Mouse (Mus musculus) urinary bladder, postnatal 36 days (tissue): ENCODE data around the gene Edil3.

ENCODE experiments used
- DNase-seq, 2 experiments: peaks; one replicate each; pipeline ENCODE4 v3.0.0; 2022; ENCODE audit warnings: low spot score in 2 of 2, mixed read lengths in 1 of 2

The Edil3 gene

DNA sequence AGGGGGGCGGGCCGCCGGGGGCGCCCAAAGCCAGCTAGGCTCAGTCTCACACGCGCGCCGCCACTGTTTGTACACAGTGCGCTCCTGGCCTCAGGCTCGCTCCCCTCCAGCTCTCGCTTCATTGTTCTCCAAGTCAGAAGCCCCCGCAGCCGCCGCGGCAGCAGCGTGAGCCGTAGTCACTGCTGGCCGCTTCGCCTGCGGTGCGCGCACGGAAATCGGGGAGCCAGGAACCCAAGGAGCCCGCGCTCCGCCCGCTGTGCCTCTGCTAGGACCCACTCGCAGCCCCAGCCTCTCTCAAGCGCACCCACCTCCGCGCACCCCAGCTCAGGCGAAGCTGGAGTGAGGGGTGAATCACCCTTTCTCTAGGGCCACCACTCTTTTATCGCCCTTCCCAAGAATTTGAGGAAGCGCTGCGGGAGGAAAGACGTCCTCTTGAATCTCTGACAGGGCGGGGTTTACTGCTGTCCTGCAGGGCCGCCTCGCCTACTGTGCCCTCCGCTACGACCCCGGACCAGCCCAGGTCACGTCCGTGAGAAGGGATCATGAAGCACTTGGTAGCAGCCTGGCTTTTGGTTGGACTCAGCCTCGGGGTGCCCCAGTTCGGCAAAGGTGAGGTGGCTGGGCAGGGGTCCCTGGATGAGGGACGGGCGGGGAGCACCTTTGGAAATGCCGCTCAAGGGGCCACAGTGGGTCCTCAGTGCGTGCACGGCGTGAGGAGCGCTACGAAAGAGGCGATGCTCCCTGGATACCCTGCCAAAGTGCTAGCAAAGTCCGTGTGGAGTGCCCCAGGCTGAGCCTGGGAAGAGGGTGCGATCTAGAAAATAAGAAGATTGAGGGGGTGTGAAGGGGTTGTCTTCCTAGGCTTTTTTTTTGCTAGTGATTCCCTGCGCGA lies at the start of gene Edil3:
Gene Edil3 (plus strand): TSS at position 33 of the 892 bp plus-strand sequence.
- DNase-seq, result no peak

DNA sequence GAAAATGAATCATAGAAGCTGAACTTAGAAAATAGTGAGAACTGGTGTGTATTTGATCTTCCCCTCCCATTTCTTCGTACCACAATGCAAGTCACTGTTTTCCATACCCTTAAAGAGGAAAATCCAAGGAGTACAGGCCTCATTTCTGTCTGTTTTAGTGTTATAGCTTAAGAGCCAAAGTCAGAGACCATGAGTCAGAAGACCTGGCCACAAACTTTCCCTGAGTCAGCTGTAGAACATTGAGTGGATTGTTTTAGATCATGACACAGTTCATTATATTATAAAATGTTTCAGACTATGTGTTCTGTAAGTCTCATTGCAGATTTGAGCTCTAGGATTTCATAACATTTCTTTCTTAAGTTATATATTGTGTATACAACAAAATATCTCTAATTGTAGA lies 22.1 kb upstream of the Edil3 start:
- no peak for DNase-seq

DNA sequence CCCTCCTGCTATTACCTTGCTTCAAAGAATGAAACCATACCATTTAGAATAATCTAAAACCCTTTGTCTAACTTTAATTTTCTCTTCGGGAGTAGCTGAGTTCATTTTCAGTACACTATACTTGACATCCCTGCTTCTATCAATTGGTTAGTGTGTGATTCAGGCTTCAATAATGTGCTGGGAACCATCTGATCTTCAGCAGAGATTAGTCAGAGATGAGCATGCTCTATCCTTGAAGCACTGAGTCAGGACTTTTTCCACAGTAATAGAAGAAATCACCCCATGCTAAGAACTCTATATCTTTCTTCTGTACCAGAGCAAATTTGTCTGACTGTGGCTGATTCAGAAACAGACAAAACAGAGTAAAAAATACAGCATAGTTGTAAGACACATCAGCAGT lies 20.3 kb upstream of the Edil3 start:
- no peak for DNase-seq

DNA sequence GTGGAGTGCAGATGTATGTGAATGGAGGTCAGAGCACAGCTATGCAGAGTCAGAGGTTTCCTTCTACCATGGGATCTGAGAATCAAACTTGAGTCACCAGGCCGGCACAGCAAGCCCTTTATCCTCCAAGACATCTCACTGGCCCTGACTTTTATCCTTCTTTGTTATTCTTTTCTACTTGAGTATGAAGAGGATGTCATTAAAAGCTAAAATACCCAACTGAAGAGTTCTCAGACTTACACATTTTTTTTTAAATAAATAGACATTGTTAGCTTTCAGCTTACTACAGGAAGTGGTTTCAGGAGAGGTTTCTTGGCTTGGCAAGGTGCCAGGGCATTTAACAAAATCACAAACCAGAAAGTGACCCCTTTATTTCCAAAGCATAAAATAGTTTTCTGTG lies 15.4 kb upstream of the Edil3 start:
- DNase-seq, result no peak

GRCm38 (mm10) chr13:88806269-88806668 lies 15.0 kb upstream of the Edil3 start:
- no peak for DNase-seq

- no peak for DNase-seq
Measured at GRCm38 (mm10) chr13:88810097-88810496, 11.2 kb upstream of the Edil3 start.

DNA sequence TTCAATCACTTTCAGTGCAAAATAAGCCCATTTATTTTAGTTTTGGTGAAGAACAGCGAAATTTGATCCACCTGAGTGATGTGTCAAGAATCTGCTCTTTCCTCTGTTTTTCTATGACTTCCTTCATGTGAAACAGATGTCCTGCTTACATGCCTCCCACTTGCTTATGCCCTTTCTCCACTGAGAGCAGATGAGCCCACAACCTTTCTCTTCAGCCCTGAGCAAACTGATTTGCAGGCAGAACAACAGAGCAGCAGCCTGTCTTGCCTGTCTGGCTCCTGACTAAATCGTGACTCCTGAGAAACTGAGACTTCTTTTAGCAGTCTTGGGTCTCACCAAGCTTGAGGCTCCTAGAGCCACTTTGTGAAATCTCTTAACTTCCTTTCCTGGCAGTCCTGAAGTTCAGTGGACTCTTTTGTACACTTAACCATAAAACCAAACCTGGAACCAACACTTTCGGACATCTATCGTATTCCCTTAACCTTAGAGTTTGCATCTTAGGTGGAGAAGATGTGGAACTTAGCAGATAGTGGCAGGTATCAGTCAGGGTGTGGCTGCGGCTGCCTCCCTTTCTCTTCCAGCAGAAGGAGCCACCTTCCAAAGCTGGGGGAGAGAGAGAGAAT lies 475 bp upstream of the Edil3 start:
- DNase-seq, result no peak

DNA sequence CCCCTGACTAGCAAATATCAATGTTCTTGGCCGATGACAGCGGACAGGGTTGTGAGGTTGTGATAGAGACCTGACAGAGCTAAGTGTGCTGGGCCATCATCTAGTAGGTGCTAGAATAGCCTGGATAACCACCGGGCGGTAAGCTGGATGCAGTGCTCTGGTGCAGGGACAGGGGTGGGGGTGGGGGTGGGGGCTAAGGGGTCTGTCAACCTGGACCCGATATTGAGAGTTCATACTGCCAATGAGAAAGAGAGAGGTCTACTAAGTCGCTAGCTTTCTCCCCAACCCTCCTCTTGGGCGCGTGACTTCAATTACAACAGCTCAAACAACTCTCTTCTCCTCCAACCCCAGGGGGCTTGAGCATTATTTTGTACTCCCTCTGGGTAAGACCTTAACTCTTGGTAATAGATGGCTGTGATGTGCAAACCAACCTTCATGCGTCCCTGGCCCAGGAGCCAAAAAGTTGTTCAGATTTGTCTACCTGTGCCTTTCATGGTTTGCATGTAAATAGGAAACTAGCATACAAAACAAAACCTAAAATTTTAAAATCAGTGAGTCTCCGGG lies 1.1 kb downstream of the Edil3 start:
- DNase-seq, result no peak

DNA sequence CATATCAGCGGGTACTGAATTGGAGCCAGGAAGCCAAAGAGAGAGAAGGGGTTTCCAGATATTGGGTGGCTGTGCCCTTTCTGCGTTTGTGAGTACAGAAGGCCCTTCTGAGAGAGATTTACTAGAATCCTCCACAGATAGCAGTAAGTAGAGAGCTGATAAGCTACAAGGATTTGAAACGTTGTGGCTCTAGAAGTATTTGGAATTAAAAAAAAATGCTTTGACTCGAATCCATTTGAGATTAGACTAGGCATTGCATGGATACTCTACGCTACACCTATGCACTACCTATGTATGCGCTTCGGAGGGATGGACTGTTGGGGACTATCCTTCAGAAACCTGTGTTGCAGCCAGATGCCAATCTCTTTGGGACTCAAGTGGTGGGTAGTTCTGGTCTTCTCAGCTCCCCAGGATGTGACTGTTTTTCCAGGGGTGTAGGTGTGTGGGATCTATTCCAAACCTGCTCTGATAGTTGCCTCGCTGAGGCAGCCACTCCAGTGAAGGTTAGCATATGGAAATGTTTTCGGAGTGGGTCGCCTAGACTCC lies 1.8 kb downstream of the Edil3 start:
- DNase-seq, result no peak

DNA sequence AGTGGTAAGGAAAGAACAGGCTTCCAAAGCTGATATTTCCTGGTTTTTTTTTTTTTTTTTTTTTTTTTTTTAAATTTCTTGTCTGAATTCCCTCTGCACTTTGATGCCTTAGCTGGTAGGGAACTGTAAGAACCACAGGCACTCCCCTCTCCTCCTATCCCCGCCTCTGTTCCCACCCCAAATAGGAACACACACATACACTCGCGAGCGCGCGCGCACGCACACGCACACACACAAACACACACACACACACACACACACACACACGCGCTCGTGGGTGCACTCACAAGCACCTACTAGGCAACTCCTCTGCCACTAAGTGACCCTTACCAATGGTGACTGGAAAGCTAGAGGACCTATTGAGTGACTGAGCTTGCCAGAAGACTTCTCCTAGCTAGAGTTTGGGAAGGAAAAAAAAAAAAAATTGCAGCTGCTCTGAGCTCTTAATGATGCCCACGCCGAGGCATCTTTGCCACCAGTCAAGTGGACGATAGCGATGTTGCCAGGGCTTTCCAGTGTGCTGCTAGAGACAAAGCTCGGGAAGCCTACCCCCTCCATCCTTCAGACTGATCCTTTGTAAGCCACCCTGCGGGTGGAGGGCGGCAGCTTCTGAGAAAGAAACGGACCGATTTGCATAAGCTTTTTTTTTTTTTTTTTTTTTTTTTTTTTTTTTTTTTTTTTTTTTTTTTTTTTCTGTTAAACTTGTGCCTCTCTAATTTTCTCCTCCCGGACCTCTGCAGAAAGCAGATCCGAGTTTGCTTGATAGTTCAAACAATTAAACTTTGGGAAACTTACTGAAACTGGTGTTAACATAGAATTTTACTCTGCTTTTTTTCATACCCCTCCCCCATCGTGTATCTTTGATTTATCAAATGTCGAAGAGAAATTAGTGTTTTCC lies 2.5 kb downstream of the Edil3 start:
- no peak for DNase-seq

GRCm38 (mm10) chr13:88824441-88824840 lies 3.2 kb downstream of the Edil3 start:
- no peak for DNase-seq

- DNase-seq, result no peak
Measured at GRCm38 (mm10) chr13:88828362-88828761, 7.1 kb downstream of the Edil3 start.

DNA sequence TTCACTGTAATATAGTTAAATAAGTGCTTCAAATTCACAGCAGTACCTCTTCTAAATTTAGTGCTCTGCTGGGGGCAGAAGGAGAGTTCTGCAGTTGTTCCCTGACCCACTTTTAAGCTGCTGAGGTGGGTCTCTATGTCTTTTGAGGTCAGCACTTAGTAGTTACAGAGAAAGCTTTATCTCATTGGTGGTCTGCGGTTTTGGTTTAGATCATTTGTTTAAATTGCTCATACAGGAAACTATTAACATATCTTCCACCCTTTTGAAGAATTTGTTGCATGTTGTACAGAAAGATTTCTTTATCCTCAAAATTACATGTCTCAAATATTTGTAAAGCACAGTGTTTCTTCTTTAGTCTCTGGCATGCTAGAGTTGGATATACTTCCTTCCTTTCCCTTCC lies 12.5 kb downstream of the Edil3 start:
- no peak for DNase-seq

DNA sequence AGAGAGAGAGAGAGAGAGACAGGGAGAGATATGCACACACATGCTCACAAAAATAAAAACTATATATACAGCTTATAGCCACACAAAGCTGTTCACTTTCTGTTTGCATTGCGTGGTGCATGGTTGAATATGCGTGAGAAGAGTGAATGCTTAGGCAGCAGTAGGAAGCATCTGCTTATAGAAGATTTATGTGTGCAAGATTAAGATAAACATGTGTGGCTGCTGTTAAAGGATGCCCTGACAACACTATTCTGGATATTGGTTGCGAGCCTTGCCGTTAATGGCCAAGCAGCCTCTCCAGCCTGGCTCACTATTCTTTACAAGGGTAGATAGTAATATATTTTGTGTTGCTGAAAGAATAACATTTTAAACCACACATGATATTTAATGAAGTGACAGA lies 28.5 kb downstream of the Edil3 start:
- no peak for DNase-seq

GRCm38 (mm10) chr13:88879960-88880359 lies 58.7 kb downstream of the Edil3 start:
- DNase-seq, result no peak

GRCm38 (mm10) chr13:88890728-88891127 lies 69.5 kb downstream of the Edil3 start:
- DNase-seq, result no peak

- DNase-seq, result no peak
Measured at GRCm38 (mm10) chr13:88900046-88900445, 78.8 kb downstream of the Edil3 start.

DNA sequence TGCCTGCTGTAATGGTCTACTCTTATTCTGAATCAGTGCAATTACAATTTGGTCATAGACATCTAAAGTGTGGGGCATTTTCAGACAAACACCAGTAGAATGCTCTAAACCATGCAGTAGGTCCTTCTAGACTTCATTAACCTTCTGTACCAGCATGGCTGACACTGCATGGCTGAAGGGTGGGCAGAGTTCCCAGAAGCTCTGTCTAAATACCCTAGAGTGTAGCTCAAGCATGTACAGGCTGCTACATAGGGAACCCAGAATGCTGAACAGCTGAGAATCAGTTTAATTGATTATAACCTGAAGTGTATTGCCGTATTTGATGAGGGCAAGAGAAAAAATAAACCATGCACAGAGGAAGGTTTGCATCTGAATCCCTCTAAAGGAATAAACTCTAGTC lies 86.1 kb downstream of the Edil3 start:
- no peak for DNase-seq

GRCm38 (mm10) chr13:88908187-88908586 lies 86.9 kb downstream of the Edil3 start:
- DNase-seq, result no peak

GRCm38 (mm10) chr13:88916503-88916902 lies 95.2 kb downstream of the Edil3 start:
- no peak for DNase-seq

- DNase-seq, result no peak
Measured at GRCm38 (mm10) chr13:88929626-88930025, 108.4 kb downstream of the Edil3 start.

GRCm38 (mm10) chr13:88938564-88938963 lies 117.3 kb downstream of the Edil3 start:
- no peak for DNase-seq
